Mouse (Mus musculus): Measurements from ENCODE around the gene Cir1.

Gene Cir1

GRCm38 (mm10) chr2:73298841-73299240 is 13.7 kb downstream of the Cir1 start:
- DNase-seq: no peak

GRCm38 (mm10) chr2:73298154-73298553 is 14.3 kb downstream of the Cir1 start:
- no peak for DNase-seq

GRCm38 (mm10) chr2:73295023-73295422 is 17.5 kb downstream of the Cir1 start:
- DNase-seq: no peak

- DNase-seq: no peak
These were observed 21.4 kb downstream of the Cir1 start for GRCm38 (mm10) chr2:73291130-73291529.

- DNase-seq: no peak
These were observed 26.9 kb downstream of the Cir1 start for GRCm38 (mm10) chr2:73285630-73286029.

- DNase-seq: no peak
These were observed 30.8 kb downstream of the Cir1 start for GRCm38 (mm10) chr2:73281707-73282106.

GRCm38 (mm10) chr2:73281048-73281661 is 31.3 kb downstream of the Cir1 start:
- no peak for DNase-seq

GRCm38 (mm10) chr2:73280356-73281047 is 32.0 kb downstream of the Cir1 start:
- peak; percentile 23 for DNase-seq

GRCm38 (mm10) chr2:73279271-73280038 is 33.0 kb downstream of the Cir1 start:
- peak; percentile 25 for DNase-seq

GRCm38 (mm10) chr2:73278869-73279268 is 33.6 kb downstream of the Cir1 start:
- DNase-seq: no peak

GRCm38 (mm10) chr2:73278131-73278854 is 34.2 kb downstream of the Cir1 start:
- peak; percentile 86 for DNase-seq

GRCm38 (mm10) chr2:73277709-73278075 is 34.8 kb downstream of the Cir1 start:
- DNase-seq: peak; percentile 31

GRCm38 (mm10) chr2:73277021-73277708 is 35.3 kb downstream of the Cir1 start:
- no peak for DNase-seq

- DNase-seq: no peak
These were observed 36.3 kb downstream of the Cir1 start for GRCm38 (mm10) chr2:73276141-73276571.

- no peak for DNase-seq
These were observed 37.0 kb downstream of the Cir1 start for GRCm38 (mm10) chr2:73275261-73276040.

- DNase-seq: peak; percentile 68
These were observed 38.2 kb downstream of the Cir1 start for GRCm38 (mm10) chr2:73274119-73274920.

GRCm38 (mm10) chr2:73273249-73274118 is 39.0 kb downstream of the Cir1 start:
- DNase-seq: peak; percentile 46

GRCm38 (mm10) chr2:73272351-73273248 is 39.9 kb downstream of the Cir1 start:
- peak; percentile 47 for DNase-seq
